Mouse (Mus musculus) embryonic facial prominence, embryonic 14.5 days (tissue): ENCODE measurements around the gene Hspd1. TPM values are rescaled to one million over a fixed set of nuclear protein-coding genes. Genes with fewer than 3 reads are reported as not detected.
A peak's percentile ranks its signal among the peaks of the same experiment; 100 is the strongest.

Source experiments
- ATAC-seq: fragments of 200-750 bp; cut with Nextera tagmentation; 2 replicates; pipeline ENCODE4 v1.8.0; 2017; ENCODE audit warnings: low read depth, moderate number of reproducible peaks, moderate TSS enrichment
- DNase-seq: peaks from one replicate; pipeline ENCODE4 v3.0.0-alpha.2; 2015; ENCODE audit warnings: low spot score
- H3K27ac ChIP-seq: fragments of 300-500 bp; sonication (generic); replicated peaks from 2 replicates; pipeline ENCODE4 v1.5.1; 2014; ENCODE audit warnings: low read depth, mild to moderate bottlenecking, low read length, moderate library complexity
- H3K27me3 ChIP-seq: fragments of 300-500 bp; sonication (generic); replicated peaks from 2 replicates; pipeline ENCODE4 v1.6.1; 2014; ENCODE audit warnings: low read length; ENCODE audit not compliant: control insufficient read depth, insufficient read depth
- H3K36me3 ChIP-seq: fragments of 300-500 bp; sonication (generic); 2 replicates; pipeline ENCODE4 v1.6.1; 2014; ENCODE audit warnings: low read length, mixed read lengths; ENCODE audit not compliant: control insufficient read depth, insufficient read depth
- H3K4me1 ChIP-seq: fragments of 300-500 bp; sonication (generic); 2 replicates; pipeline ENCODE4 v1.6.1; 2014; ENCODE audit warnings: antibody characterized with exemption, low read length; ENCODE audit not compliant: control insufficient read depth, insufficient read depth
- H3K4me2 ChIP-seq: fragments of 300-500 bp; sonication (generic); 2 replicates; pipeline ENCODE4 v1.6.1; 2014; ENCODE audit warnings: low read depth, mild to moderate bottlenecking, low read length, moderate library complexity, mixed read lengths
- H3K4me3 ChIP-seq: fragments of 300-500 bp; sonication (generic); 2 replicates; pipeline ENCODE4 v1.5.1; 2014; ENCODE audit warnings: low read depth, mild to moderate bottlenecking, low read length
- H3K9ac ChIP-seq: fragments of 300-500 bp; sonication (generic); 2 replicates; pipeline ENCODE4 v1.6.1; 2014; ENCODE audit warnings: low read depth, mild to moderate bottlenecking, low read length, moderate library complexity, mixed read lengths
- H3K9me3 ChIP-seq: fragments of 300-500 bp; sonication (generic); 2 replicates; pipeline ENCODE4 v1.6.1; 2016; ENCODE audit warnings: low read length; ENCODE audit not compliant: control insufficient read depth
- WGBS: fragments of 180-500 bp; shearing (Covaris S2); extraction: QIAGEN DNeasy Blood & Tissue Kit; methylation state at CpG from one replicate; pipeline ENCODE4 v1.1.7; 2014; 5-methylcytosine and 5-hydroxymethylcytosine counted together
- polyA plus RNA-seq: library from polyadenylated mRNA; unstranded; fragments of >200 nt; fragmentation: Nextera tagmentation; extraction: Ambion mirVana; gene quantifications from 2 replicates; pipeline ENCODE4 v1.2.1, GENCODE M21; 2014

The Hspd1 gene
- polyA plus RNA-seq, 1 experiment from 2014 or later, result 311 TPM

DNA sequence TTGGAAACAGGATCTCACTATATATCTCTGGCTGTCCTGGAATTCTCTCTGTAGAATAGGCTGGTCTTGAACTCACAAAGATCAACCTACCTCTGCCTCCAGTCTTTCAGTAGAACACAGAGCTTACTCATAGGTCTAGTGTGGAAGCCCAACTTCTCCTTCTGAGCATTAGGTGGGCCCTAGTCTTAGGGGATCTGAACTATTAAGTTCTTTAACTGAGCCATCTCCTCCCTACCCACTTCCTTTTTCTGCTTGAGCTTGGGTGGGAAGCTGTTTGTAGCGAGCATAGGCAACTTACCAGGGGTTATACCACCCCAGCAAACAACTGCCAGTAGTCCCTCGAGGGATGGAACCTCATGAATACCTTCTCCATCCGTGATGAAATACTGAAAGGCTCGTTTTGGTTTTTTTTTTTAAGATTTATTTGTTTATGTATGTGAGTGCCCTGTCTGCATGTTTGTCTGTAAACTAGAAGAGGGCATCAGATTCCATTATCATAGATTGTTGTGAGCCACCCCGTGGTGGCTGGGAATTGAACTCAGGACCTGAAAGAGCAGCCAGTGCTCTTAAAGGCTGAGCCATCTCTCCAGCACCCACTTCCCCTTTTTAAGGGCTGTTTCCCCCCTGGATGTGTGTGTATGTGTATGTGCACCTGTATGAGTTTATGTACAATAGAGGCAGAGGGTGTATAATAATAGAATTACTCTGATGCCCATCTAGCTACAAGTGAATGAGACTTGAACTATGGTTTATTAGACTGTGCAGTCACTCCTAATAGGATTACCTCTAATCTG is 32.5 kb downstream of the Hspd1 start:
- H3K36me3 ChIP-seq, result peaks cover 15% of the 10 kb centered on the region
- no peak overlapping the region for H3K9ac ChIP-seq
- ATAC-seq (no peak), DNase-seq (no peak)
- no peak overlapping the region for H3K4me2 ChIP-seq
- no peak overlapping the region for H3K27ac ChIP-seq
- no peaks in the 10 kb centered on the region for H3K27me3 ChIP-seq
- 86% methylated on average over 5 of the region's 5 CpGs for WGBS
- H3K4me3 ChIP-seq, result no peak overlapping the region
- peaks cover 7% of the 10 kb centered on the region for H3K4me1 ChIP-seq
- no peaks in the 10 kb centered on the region for H3K9me3 ChIP-seq

DNA sequence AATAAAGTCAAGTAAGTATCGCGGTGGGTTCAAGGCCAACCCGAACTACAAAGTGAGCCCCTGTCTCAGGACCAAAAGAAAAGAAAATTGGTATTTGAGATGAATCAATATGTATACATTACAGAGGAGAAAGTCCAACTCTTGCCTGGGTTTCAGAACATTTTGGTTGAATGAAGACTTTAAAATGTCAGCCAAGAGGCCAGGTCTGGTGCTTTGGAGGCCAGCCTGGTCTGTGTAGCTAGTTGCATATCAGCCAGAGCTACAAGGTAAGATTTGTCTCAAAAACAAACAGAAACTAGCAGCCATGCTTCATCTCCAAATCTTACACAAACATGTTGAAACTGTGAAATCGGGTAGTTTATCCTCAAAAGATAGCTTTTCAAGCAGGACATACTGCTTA is 34.4 kb downstream of the Hspd1 start:
- peaks cover 15% of the 10 kb centered on the region for H3K36me3 ChIP-seq
- ATAC-seq (no peak), DNase-seq (no peak)
- H3K9ac ChIP-seq, result peak overlapping the region; percentile 81
- no peaks in the 10 kb centered on the region for H3K9me3 ChIP-seq
- H3K4me2 ChIP-seq, result peak overlapping the region; percentile 68
- peaks cover 7% of the 10 kb centered on the region for H3K4me1 ChIP-seq
- H3K27me3 ChIP-seq, result no peaks in the 10 kb centered on the region
- H3K4me3 ChIP-seq, result peak overlapping the region; percentile 86
- 67% methylated on average over 4 of the region's 4 CpGs for WGBS
- H3K27ac ChIP-seq, result no peak overlapping the region

DNA sequence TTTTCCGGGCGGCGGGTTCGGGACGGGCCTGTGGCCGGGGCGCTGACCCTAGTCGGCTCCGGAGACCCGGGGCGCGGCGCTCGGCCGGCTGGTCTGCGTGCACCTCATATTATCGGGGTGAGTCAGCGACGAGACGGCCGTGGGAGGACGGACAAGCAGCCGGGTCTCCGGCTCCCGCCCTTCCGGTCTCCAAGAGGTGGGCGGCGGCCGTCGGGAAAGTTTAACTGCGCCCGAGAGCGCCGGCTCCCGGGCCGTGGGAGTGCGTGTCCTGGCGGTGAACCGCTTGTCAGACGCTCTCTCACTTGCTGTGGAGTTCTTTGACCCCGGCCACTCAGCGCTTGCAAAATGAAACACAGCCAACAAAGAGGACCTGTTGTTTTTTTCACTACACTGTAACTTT is 35.0 kb downstream of the Hspd1 start:
- Histone ChIP-seq H3K36me3 (peaks cover 15% of the 10 kb centered on the region), H3K9me3 (no peaks in the 10 kb centered on the region), H3K4me2 (peak overlapping the region; percentile 68), H3K9ac (peak overlapping the region; percentile 81), H3K27ac (peak overlapping the region; percentile 78), H3K27me3 (no peaks in the 10 kb centered on the region), H3K4me1 (peaks cover 7% of the 10 kb centered on the region), H3K4me3 (peak overlapping the region; percentile 86)
- WGBS, result 0% methylated on average over 31 of the region's 42 CpGs
- DNase-seq (peak; percentile 41), ATAC-seq (peak; percentile 45)

DNA sequence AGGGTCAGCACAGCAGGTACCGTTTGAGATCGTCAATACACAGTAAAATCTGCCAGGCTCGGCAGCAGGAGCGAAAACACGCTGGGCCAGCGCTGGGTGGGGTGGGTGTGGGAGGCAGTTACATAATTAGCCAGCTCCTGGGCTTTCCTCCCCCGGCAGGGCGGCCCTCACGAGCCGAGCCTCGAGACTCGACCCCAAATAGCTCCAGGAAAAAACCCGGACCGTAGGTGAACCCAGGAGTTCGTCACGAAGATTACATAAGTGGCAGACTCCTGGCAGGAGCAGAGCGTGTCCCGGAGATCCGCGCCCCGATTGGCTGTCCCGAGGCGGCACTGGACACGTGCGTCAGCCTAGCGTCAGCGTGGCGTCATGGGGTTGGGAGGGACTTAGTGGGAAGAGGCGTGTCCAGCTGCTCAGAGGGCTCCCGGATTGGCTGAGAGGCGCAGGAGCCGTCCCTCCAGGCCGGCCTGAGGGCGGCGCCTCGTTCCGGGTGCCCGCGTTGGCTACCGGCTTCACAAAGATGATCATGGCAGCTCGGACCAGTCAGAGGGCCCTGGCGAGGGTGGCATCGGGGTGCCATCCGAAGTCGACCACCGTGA is 35.6 kb downstream of the Hspd1 start, which contains the start of gene Coq10b:
Gene Coq10b, plus strand, starts transcription at position 416 of the 599 bp plus-strand sequence.
- DNase-seq, result peak; percentile 99
- peaks cover 7% of the 10 kb centered on the region for H3K4me1 ChIP-seq
- H3K4me2 ChIP-seq, result peak within 1 kb of the TSS; percentile 73
- H3K4me3 ChIP-seq, result peak within 1 kb of the TSS; percentile 86
- peaks cover 15% of the 10 kb centered on the region for H3K36me3 ChIP-seq
- peak within 1 kb of the TSS; percentile 81 for H3K9ac ChIP-seq
- peak; percentile 100 for ATAC-seq
- H3K27me3 ChIP-seq, result no peaks in the 10 kb centered on the region
- no peaks in the 10 kb centered on the region for H3K9me3 ChIP-seq
- 0% methylated on average over 33 of the region's 46 CpGs for WGBS
- H3K27ac ChIP-seq, result peak within 1 kb of the TSS; percentile 81

DNA sequence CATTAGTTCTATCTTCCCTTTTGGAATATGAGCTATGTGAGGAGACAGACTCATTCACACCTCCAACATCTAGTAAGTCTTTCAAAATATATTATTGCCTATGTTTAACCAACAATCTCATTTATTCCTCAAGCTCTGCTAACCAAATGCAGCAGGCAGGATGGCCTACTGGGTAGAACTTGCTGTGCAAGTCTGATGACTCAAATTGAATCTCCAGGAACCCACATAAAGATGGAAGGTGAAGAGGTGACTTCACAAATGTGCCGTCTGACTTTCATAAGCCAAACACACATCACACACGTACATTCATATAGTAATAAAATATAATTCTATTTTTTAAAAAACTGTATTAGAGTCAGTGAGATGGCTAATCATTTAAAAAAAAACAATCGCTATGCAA is 36.4 kb downstream of the Hspd1 start:
- ATAC-seq (no peak), DNase-seq (no peak)
- Histone ChIP-seq H3K9ac (peak overlapping the region; percentile 81), H3K9me3 (no peaks in the 10 kb centered on the region), H3K4me1 (peaks cover 7% of the 10 kb centered on the region), H3K27me3 (no peaks in the 10 kb centered on the region), H3K4me2 (peak overlapping the region; percentile 73), H3K27ac (no peak overlapping the region), H3K36me3 (peaks cover 9% of the 10 kb centered on the region; the same call in 1 of the 2 replicates), H3K4me3 (peak overlapping the region; percentile 86)
- WGBS, result 75% methylated on average over 3 of the region's 3 CpGs

DNA sequence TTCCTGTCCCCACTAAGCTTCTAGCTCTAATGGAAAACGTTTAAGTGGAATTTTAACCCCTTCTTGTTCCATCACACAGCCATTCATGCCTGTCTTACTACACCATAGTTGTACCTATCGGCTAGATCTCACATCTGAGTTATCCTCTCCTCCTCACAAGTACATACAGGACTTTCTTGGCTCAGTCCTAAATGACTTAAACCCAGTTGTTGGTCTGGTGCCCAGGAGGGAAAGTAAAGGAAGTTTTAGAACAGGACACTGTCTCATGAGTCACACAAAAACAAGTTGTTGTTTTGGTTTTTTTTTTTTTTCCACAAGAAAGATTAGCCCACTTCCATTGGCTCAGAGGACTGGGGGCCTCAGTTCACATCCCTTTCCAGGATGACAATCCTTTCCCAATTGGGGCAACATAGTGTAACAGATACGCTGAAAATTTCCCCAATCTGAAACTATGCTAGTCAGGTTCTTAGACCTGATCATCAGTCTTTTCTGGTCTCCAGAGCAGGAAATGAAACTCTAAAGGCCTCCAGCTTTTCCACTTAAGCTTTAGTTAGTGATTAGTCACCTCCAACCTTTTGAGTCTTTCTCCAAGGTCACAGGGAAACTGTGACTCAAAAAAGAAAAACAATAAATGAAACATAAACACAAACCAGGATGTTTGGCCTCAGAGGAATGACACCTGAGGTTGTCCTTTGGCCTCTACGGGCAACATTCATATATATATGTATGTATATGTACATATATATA is 39.0 kb downstream of the Hspd1 start:
- H3K4me3 ChIP-seq, result no peak overlapping the region
- H3K9ac ChIP-seq, result no peak overlapping the region
- no peaks in the 10 kb centered on the region for H3K36me3 ChIP-seq
- ATAC-seq (no peak), DNase-seq (no peak)
- WGBS, result 65% methylated on average over 4 of the region's 4 CpGs
- no peak overlapping the region for H3K4me2 ChIP-seq
- H3K4me1 ChIP-seq, result peaks cover 7% of the 10 kb centered on the region
- H3K27me3 ChIP-seq, result no peaks in the 10 kb centered on the region
- no peaks in the 10 kb centered on the region for H3K9me3 ChIP-seq
- no peak overlapping the region for H3K27ac ChIP-seq

DNA sequence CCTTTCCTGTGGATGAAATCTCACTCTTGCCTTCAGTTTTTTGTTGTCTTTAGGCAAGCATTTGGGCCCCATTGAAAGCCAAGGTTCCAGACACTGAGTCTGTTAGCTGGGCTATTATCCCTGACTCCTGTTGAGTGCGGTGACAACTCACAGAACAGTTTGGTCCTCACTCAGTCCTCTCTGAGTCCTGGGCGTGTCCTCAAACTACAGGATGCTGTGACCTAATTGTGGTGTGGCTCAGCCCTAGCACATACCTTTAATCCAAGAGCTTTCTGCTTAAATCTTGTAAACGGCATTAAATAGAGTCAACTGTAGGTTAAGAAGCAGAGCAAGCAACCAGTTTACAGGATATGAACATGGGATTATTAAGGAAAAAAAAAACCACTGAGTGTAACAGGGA is 44.9 kb downstream of the Hspd1 start:
- no peak for ATAC-seq
- 82% methylated on average over 3 of the region's 3 CpGs for WGBS
- no peaks in the 10 kb centered on the region for H3K36me3 ChIP-seq

DNA sequence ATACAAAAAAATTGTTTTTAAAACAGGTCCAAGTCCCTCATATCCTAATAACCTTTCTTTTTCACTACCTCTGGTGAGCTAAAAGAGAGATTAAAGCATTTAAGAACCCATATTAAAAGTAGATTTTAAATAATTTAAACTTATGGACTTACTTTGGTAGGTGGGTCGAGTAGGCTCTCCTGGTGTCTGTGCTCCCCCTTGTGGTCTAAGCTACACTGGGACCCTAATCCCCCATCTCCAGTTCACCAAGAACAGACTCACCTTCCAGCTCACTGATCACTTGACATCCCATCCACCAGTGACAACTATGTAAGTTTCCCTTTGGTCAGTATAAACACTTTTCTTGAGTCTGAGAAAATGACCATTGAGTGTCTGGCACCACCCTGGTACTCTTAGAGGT is 45.8 kb downstream of the Hspd1 start:
- H3K4me2 ChIP-seq, result no peak overlapping the region
- H3K27ac ChIP-seq, result no peak overlapping the region
- DNase-seq (no peak), ATAC-seq (no peak)
- no peak overlapping the region for H3K4me3 ChIP-seq
- 63% methylated on average over 1 of the region's 1 CpGs for WGBS
- H3K4me1 ChIP-seq, result no peaks in the 10 kb centered on the region
- no peaks in the 10 kb centered on the region for H3K27me3 ChIP-seq
- peaks cover 10% of the 10 kb centered on the region; the same call in 1 of the 2 replicates for H3K9me3 ChIP-seq
- H3K36me3 ChIP-seq, result no peaks in the 10 kb centered on the region
- no peak overlapping the region for H3K9ac ChIP-seq

More for the DNA sequence above, 44.9 kb downstream of the Hspd1 start:
- H3K9me3 ChIP-seq, result peaks cover 10% of the 10 kb centered on the region; the same call in 1 of the 2 replicates
- no peak for DNase-seq
- H3K4me3 ChIP-seq, result no peak overlapping the region
- H3K27me3 ChIP-seq, result no peaks in the 10 kb centered on the region
- H3K4me2 ChIP-seq, result no peak overlapping the region
- no peak overlapping the region for H3K27ac ChIP-seq
- H3K9ac ChIP-seq, result no peak overlapping the region
- H3K4me1 ChIP-seq, result no peaks in the 10 kb centered on the region
